Mouse (Mus musculus): ENCODE results near the gene Sit1.
A peak's percentile ranks its signal among the peaks of the same experiment; 100 is the strongest.

DNA sequence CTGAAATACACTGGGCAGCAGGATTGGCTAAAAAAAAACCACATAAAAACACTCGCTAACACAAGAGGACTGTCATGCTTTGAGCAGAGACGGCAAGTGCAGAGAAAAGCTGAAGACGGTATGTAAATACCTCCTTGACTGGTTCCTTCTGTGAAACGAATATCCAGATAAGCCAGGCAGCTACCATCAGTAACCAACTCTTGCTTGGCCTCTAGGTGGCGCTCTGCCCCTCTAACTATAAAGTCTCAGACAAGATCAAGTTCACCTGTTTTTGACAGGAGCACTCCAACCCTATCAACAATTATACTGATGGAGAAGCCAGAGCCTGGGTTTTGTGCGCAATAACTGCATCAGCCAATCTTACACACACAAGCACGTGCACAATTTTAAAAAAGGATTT lies 47.0 kb upstream of the Sit1 start:
- TF ChIP-seq CTCF (IDR thresholded peaks at IDR 0.05; ENCODE audit: extremely low read depth, insufficient read depth, insufficient read length, insufficient replicate concordance), result peak; percentile 74; the same call in 1 of the 2 replicates
- TF ChIP-seq POLR2A (IDR thresholded peaks at IDR 0.05; ENCODE audit: low read depth, low read length), result no peak

Measured in spleen, adult 2 months (tissue).